Mouse (Mus musculus): ENCODE measurements around the gene Wnt5b.

The Wnt5b gene

GRCm38 (mm10) chr6:119485486-119485885 is 58.7 kb downstream of the Wnt5b start:
- DNase-seq (ENCODE audit: low read depth, low spot score): peak; percentile 51

GRCm38 (mm10) chr6:119482958-119483600 is 61.1 kb downstream of the Wnt5b start:
- no peak for DNase-seq (ENCODE audit: low read depth, low spot score)

- peak; percentile 74 for DNase-seq (ENCODE audit: low read depth, low spot score)
These were observed 62.3 kb downstream of the Wnt5b start for GRCm38 (mm10) chr6:119481741-119482390.

- DNase-seq (ENCODE audit: low read depth, low spot score): peak; percentile 39
These were observed 63.3 kb downstream of the Wnt5b start for GRCm38 (mm10) chr6:119480706-119481331.

GRCm38 (mm10) chr6:119479876-119480705 is 64.1 kb downstream of the Wnt5b start:
- DNase-seq (ENCODE audit: low read depth, low spot score): peak; percentile 85

GRCm38 (mm10) chr6:119479343-119479875 is 64.7 kb downstream of the Wnt5b start, which contains the start of gene Fbxl14:
Gene Fbxl14 (plus strand): TSS chr6:119479668.
- DNase-seq (ENCODE audit: low read depth, low spot score): peak; percentile 55

- DNase-seq (ENCODE audit: low read depth, low spot score): peak; percentile 84
These were observed 65.4 kb downstream of the Wnt5b start for GRCm38 (mm10) chr6:119478560-119479342.

- DNase-seq (ENCODE audit: low read depth, low spot score): no peak
These were observed 66.3 kb downstream of the Wnt5b start for GRCm38 (mm10) chr6:119477686-119478310.

GRCm38 (mm10) chr6:119475988-119476387 is 68.2 kb downstream of the Wnt5b start:
- no peak for DNase-seq (ENCODE audit: low read depth, low spot score)

GRCm38 (mm10) chr6:119473992-119474391 is 70.2 kb downstream of the Wnt5b start:
- DNase-seq (ENCODE audit: low read depth, low spot score): no peak

GRCm38 (mm10) chr6:119473446-119473845 is 70.7 kb downstream of the Wnt5b start:
- DNase-seq (ENCODE audit: low read depth, low spot score): no peak

GRCm38 (mm10) chr6:119472705-119473104 is 71.4 kb downstream of the Wnt5b start:
- DNase-seq (ENCODE audit: low read depth, low spot score): no peak

GRCm38 (mm10) chr6:119472135-119472534 is 72.0 kb downstream of the Wnt5b start:
- peak; percentile 79 for DNase-seq (ENCODE audit: low read depth, low spot score)

- DNase-seq (ENCODE audit: low read depth, low spot score): no peak
These were observed 73.4 kb downstream of the Wnt5b start for GRCm38 (mm10) chr6:119470777-119471176.

- DNase-seq (ENCODE audit: low read depth, low spot score): peak; percentile 72
These were observed 76.4 kb downstream of the Wnt5b start for GRCm38 (mm10) chr6:119467785-119468059.

- DNase-seq (ENCODE audit: low read depth, low spot score): peak; percentile 71
These were observed 77.0 kb downstream of the Wnt5b start for GRCm38 (mm10) chr6:119466921-119467784.

GRCm38 (mm10) chr6:119466161-119466560 is 78.0 kb downstream of the Wnt5b start:
- no peak for DNase-seq (ENCODE audit: low read depth, low spot score)

GRCm38 (mm10) chr6:119460391-119460790 is 83.8 kb downstream of the Wnt5b start:
- no peak for DNase-seq (ENCODE audit: low read depth, low spot score)

- DNase-seq (ENCODE audit: low read depth, low spot score): no peak
These were observed 85.1 kb downstream of the Wnt5b start for GRCm38 (mm10) chr6:119459041-119459440.

- DNase-seq (ENCODE audit: low read depth, low spot score): no peak
These were observed 86.0 kb downstream of the Wnt5b start for GRCm38 (mm10) chr6:119458166-119458565.

Measured in 3T3-L1 (cell line).